Mouse (Mus musculus): ENCODE results near the gene Eepd1.

GRCm38 (mm10) chr9:25496703-25497102 lies 15.4 kb downstream of the Eepd1 start:
- TF ChIP-seq CTCF (conservative IDR thresholded peaks at IDR 0.05; ENCODE audit: low read length) (no peak), NANOG (IDR thresholded peaks at IDR 0.05; ENCODE audit: borderline replicate concordance, low read length) (no peak), POU5F1 (IDR thresholded peaks at IDR 0.05; ENCODE audit: borderline replicate concordance, low read length) (no peak)
